Mouse (Mus musculus): ENCODE measurements at regions not wholly inside any gene's neighbourhood (a gene's known extent, or its start where the extent isn't known, plus 50 kb on each side); places are given as distances from the start of the nearest gene placed in this dataset.

DNA sequence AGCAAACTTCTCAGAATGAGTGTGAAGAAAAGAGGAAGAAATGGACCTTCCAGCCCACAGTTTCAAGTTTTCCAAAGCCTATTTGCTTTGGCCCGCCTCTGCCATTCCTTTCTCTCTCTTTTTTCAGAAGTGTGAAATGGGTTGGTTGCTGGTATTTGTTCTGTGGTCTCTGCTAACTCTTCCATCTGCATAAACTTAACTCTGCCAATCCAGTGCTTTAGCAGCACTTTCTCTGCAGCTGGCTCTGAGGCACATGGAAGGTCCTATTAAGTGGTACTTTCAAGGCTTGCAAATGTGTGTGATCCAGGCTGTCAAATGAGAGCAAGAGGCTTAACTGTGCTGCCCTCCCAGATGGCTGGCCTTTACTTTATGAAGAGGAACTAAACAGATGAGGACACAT is 383.6 kb downstream of the Gm826 start:
- DNase-seq (ENCODE audit: low read depth) = no peak

DNA sequence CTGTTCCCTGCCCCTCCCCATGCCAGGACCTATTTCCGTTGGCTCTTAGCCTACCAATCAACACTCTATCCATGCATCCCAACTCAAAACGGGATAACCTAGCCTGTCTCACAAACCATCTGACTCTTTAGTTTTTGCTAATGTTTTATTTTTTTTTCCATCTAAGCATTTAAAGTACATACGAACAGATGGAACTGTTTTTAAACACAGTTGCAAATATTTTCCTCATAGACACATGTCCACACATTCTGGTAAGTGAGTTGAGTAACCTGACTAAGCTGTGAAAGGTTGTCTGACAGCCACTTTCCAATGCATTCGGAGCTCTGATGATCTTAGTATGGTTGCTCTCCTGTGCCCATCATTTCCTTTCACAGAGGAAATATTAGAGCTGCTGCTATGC is 384.9 kb downstream of the Gm826 start:
- no peak for DNase-seq (ENCODE audit: low read depth)

DNA sequence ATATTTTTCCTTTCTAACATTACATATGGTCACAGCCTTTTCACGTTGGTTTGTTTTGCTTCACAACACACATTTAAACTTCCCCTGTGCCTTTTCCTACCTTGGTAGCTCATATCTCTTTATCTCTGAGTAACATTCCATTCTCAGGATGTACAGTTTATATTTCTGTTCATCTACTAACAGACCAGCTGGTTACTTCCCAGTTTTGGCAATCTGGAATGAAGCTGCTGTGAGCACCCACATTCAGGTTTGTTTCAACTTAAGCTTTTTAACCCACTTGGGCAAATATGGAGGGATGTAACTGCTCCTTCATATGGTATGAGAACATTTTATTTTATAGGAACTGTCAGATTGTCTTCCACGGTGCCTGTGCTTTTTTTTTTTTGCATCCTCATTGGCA is 403.2 kb downstream of the Gm826 start:
- no peak for DNase-seq (ENCODE audit: low read depth)

DNA sequence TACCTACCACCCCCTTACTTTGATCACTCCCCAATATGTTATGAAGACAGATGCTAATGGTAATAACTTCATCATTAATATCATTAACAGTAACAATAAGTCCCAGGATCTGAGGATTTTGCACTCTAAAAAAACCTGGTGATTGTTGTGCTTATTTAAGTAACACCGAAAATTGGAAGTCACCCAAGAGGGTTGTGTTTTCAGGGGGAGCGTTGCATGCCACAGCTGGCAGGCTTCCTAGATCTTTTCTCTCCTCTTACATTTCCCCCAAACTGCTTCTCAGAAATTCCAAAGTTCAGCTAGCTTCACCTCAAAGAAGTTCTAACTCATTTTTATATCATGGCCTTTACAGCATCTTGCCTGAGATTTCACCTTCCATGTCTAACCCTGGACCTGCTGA is 444.3 kb downstream of the Gm826 start:
- no peak for DNase-seq (ENCODE audit: low read depth)

DNA sequence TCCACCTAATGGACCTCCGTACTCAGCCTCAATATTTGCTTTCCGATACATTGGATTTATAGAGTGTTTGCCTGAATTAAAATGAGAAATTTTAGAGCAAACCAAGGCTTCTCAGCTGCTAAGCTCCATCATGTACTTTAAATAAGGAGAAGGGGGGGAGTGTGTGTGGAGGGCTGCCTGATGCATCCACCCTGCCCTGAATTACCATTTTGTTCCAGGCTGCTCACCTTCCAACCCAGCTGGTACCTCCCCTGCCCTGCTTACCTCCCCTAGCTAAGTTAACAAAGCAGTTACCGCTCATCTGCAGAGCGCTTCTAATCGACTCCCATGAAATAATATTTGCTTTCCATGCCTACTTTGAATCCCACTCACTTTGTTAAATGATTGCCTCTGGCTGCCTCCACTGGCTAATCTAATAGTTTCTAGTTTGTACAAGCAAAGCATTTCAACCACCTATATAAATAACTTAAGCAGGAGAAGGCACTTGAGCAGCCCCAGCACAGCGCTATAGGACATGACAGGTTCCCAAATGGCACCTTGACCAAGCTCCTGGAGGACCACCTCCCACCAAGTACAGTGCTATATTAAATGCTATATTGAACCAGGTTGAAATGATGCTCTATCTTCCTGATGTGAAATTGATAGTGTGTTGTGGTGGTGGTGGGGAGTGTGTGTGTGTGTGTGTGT is 449.0 kb downstream of the Gm826 start:
- DNase-seq (ENCODE audit: low read depth) = no peak

DNA sequence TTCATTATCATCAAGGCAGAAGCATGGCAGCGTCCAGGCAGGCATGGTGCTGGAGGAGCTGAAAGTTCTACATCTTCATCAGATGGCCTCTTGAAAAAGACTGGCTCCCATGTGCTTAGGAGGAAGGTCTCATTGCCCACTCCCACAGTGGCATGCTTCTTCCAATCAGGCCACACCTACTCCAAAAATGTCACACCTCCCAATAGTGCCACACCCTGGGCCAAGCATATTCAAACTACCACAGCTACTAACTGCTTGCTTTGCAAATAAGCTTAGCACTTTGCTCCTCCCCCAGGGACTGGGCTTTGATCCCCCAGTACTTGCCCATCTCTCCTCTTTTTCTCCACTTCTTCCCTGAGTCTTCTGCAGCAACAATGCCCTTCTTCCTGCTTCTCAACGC is 467.0 kb downstream of the Gm826 start:
- no peak for DNase-seq (ENCODE audit: low read depth)

DNA sequence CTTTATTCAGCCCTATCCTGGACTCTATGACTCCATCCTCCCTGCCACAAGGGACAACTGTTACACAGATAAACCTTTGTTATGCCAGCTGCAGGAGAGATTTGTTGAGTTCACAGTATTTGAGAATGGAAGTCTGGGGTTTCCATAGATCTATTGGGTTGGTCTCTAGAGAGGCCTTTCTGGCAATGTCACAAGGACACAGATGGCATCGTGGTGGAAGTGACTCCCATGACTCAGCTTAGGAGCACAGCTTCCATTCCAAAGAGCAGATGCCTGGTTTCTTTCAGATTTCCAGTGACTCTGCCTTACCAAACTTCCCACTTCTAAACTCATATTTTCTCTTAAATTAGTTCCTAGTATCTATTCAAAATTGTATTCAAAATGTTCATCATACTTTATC is 467.6 kb downstream of the Gm826 start:
- DNase-seq (ENCODE audit: low read depth) = no peak

DNA sequence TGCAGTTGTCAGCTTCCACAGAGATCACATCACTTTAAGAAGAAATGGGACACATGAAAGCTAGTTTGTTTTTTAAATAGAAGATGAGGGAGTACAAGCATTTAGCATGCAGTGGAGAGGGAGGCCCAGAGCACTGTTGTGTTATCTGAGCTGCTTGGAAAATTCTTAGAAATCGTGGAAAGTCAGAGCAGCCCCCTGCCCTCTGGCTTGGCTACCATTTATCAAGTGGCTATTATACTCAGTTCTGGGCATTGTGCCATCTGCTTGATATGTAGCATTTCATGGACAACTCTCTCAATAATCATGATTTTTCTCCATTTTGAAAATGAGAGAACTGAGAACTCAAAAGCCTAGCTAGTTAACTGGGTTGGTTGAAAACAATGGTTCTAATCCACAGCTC is 470.8 kb downstream of the Gm826 start:
- no peak for DNase-seq (ENCODE audit: low read depth)

DNA sequence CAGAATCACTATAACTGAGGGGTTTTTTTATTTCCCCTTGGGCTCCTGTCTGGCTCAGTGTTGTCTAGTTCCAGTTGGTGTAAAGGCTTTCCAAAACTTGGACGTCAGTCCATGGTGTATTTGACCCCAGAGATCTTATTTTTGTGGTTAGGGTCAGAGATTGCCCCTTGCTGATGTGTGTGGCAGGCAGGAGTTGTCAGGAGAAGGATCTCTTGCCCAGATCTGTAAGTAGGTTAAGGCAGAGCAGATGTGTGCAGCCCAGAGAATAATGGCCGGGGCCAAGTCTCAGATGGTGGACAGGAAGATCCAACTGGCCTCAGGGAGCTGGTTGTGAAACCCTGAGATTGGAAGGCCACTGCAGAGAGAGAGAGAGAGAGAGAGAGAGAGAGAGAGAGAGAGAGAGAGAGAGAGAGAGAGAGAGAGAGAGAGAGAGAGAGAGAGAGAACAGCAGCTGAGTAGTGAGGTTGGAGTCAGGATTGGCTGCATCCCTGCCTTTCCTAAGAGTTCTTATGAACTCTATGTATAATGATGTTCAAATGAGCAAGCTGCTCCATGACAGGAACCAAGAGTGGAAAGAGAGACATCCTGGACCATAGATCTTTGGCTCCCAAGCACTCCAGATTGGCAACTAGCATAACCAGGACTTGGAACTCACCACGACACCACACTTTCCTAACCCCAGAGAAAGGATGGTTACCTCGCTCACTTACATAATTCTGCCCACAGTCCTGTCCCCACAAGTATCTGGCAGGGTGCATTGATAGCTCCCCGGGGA is 479.9 kb downstream of the Gm826 start:
- DNase-seq (ENCODE audit: low read depth) = no peak

DNA sequence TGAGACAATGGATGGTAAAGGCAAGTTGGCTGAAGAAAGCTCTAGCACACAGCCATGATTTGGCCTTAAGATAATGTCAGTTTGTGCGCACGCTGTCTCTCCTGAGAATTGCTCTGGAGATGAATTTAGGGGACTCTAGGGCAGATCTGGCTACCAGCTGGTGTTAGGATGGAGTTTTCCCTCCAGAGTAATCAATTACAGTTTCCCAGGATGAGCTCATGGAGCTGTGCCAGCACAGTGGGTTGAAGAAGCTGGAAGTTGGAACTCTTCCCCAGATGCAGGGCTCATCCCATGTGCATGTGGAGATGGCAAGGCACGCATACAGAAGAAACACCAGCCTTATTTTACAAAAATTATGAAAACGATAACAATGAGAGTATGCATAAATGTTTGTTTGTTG is 481.0 kb downstream of the Gm826 start:
- DNase-seq (ENCODE audit: low read depth) = no peak

DNA sequence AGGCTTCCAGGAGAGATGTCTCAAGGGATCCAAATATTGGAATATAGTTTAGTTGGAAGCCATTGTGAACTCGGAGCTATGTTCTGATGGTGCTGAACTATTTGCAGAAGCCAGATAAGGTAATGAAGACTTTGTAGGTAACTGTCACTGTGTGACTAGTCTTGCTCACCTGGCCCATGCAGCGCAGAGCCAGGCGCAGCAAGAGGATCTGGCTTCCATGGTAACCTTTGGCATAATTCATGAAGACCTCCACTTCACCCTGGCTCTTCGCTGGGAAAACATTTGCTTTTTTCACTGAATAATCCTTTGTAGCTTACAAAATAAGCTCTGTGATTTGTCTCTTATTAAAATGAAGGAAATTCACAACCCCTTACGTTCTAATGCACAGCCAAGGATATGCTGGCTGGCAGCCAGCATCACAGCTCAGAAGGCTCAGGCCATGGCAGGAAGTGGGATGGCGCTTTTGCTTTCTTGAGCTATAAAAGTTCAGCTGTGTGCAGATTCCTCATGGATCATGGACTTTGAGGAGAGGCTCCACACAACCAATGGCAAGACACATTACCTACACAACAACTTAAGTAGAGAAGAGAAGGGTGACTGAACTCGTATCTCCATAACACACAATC is 501.4 kb downstream of the Gm826 start:
- DNase-seq (ENCODE audit: low read depth) = no peak

DNA sequence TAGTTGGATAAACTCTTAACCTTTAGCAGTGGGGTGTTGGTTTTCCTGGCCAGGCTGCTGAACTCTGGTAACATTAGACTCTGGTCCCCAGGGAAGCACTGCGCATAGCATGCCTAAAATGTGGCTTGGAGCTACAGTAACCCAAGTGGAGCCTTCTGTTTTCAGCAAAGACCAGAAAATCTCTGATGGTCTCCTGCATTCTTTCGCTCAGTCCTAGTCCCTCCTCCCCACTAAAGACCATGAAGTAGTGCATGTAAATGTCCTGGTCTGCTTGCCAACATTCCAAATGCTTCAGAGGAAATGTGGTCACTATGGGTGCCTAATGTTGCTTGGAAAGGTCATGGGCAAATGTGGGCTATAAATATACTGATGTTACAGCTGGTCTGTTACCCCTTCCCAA is 507.5 kb downstream of the Gm826 start:
- no peak for DNase-seq (ENCODE audit: low read depth)

DNA sequence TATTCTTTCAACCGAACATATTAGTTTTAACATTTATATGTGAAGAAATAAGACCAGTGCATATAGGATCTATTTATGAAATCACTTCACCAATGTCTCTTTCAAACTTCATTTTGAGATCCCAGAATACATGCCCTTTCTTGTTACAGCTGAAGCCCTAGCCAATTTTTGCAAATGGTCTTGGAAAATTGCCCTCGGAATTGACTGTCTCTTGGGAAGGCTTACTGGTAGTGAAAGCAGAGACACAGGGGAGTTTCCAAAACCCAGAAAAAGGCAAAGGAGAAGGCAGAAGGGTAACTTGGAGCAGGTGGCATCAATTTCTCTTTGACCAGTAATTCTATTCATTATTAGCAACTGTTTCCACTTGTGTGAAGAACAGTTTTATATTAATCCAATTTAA is 515.4 kb downstream of the Gm826 start:
- DNase-seq (ENCODE audit: low read depth) = no peak

DNA sequence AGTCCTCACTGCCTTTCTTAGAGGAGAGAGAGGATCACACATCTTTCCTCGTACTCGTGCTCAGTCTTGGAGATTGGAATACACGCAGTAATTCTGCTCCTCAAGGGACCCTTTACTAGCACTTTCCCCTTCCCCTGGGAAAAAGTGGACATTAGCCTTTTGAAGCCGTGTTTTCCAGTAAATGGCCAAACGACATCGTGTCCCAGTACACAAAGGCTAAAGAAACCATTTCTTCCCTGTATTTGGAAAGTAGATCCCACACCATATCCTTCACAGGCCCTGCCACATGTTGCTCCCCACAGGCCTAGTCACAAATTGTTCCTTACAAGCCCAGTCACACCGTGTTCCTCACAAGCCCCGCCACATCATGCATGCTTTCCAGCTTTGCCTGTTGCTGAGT is 517.6 kb downstream of the Gm826 start:
- no peak for DNase-seq (ENCODE audit: low read depth)

Measured in 416B (cell line).